In genomic region chr12:69751864-69752341, GRCm38 (mm10) we compare ENCODE assay signal across 8 mouse cellular contexts. TPM values are rescaled to one million over a fixed set of nuclear protein-coding genes. Genes with fewer than 3 reads are reported as not detected.
DNase-seq lines count a peak whose midpoint lies in the region; ATAC-seq lines count a peak whose summit lies in the region.

No protein-coding gene starts in this region.

- no peak overlapping the region for H3K4me3 ChIP-seq in heart, embryonic 15.5 days
- no peak overlapping the region for H3K4me3 ChIP-seq in limb, embryonic 11.5 days (ENCODE audit: low read depth, low read length)
- H3K4me3 ChIP-seq in midbrain, embryonic 16.5 days (ENCODE audit: low read depth, low read length) = no peak overlapping the region
- no peak overlapping the region for H3K4me3 ChIP-seq in midbrain, embryonic 13.5 days (replicated peaks)

- no peak overlapping the region for H3K9ac ChIP-seq in heart, embryonic 15.5 days
- H3K9ac ChIP-seq in limb, embryonic 11.5 days (ENCODE audit: low read length) = peak overlapping the region; percentile 23; the same call in 1 of the 2 replicates
- no peak overlapping the region for H3K9ac ChIP-seq in midbrain, embryonic 16.5 days (ENCODE audit: low read depth, low read length)
- no peak overlapping the region for H3K9ac ChIP-seq in midbrain, embryonic 13.5 days (replicated peaks)

- DNase-seq in urinary bladder, postnatal 14 days (ENCODE audit: low spot score) = peak; percentile 33
- no peak for DNase-seq in urinary bladder, adult 18-20 months (ENCODE audit: low spot score in 2 of 2)
- DNase-seq in limb, embryonic 11.5 days (ENCODE audit: low spot score) = peak; percentile 53
- DNase-seq in thymus, postnatal 25 days = no peak
- no peak for DNase-seq in thymus, postnatal 4 days

- peaks cover 9% of the 10 kb centered on the region for H3K4me1 ChIP-seq in heart, embryonic 15.5 days (replicated peaks)
- peaks cover 6% of the 10 kb centered on the region for H3K4me1 ChIP-seq in limb, embryonic 11.5 days (ENCODE audit: control insufficient read depth, insufficient read depth, low read length)
- no peaks in the 10 kb centered on the region for H3K4me1 ChIP-seq in midbrain, embryonic 16.5 days (ENCODE audit: control insufficient read depth, insufficient read depth, low read length)
- no peaks in the 10 kb centered on the region for H3K4me1 ChIP-seq in midbrain, embryonic 13.5 days (replicated peaks)

- peaks cover 8% of the 10 kb centered on the region; the same call in 1 of the 2 replicates for H3K36me3 ChIP-seq in heart, embryonic 15.5 days
- H3K36me3 ChIP-seq in limb, embryonic 11.5 days (ENCODE audit: control insufficient read depth, insufficient read depth, low read length) = no peaks in the 10 kb centered on the region
- 0 out of 2 replicates have a peak, but pooled peaks cover 3% of the 10 kb centered on the region for H3K36me3 ChIP-seq in midbrain, embryonic 16.5 days (ENCODE audit: control insufficient read depth, insufficient read depth, low read length)
- H3K36me3 ChIP-seq in midbrain, embryonic 13.5 days = no peaks in the 10 kb centered on the region

- no peaks in the 10 kb centered on the region for H3K9me3 ChIP-seq in heart, embryonic 15.5 days (replicated peaks)
- H3K9me3 ChIP-seq in limb, embryonic 11.5 days (ENCODE audit: control insufficient read depth, low read length) = no peaks in the 10 kb centered on the region
- H3K9me3 ChIP-seq in midbrain, embryonic 16.5 days (replicated peaks; ENCODE audit: control insufficient read depth, low read length, poor library complexity, severe bottlenecking) = no peaks in the 10 kb centered on the region
- no peaks in the 10 kb centered on the region for H3K9me3 ChIP-seq in midbrain, embryonic 13.5 days

- WGBS in heart, embryonic 15.5 days = 41% methylated on average over 10 of the region's 10 CpGs
- WGBS in limb, embryonic 11.5 days = 25% methylated on average over 10 of the region's 10 CpGs
- WGBS in midbrain, embryonic 16.5 days = 38% methylated on average over 10 of the region's 10 CpGs
- 45% methylated on average over 10 of the region's 10 CpGs for WGBS in midbrain, embryonic 13.5 days

- peak overlapping the region; percentile 45 for H3K27ac ChIP-seq in heart, embryonic 15.5 days
- peak overlapping the region; percentile 70; the same call in 1 of the 2 replicates for H3K27ac ChIP-seq in limb, embryonic 11.5 days (replicated peaks; ENCODE audit: low read depth, low read length)
- H3K27ac ChIP-seq in midbrain, embryonic 16.5 days (ENCODE audit: low read length) = no peak overlapping the region
- no peak overlapping the region for H3K27ac ChIP-seq in midbrain, embryonic 13.5 days

- peak; percentile 73 for ATAC-seq in heart, embryonic 15.5 days (replicated peaks; ENCODE audit: insufficient number of reproducible peaks, insufficient read depth, low FRiP score, low read depth)
- ATAC-seq in limb, embryonic 11.5 days (ENCODE audit: insufficient number of reproducible peaks, low FRiP score, low TSS enrichment, low read depth) = peak; percentile 72; the same call in 1 of the 2 replicates
- ATAC-seq in midbrain, embryonic 16.5 days = no peak
- ATAC-seq in midbrain, embryonic 13.5 days = no peak

- no peaks in the 10 kb centered on the region for H3K27me3 ChIP-seq in heart, embryonic 15.5 days
- no peaks in the 10 kb centered on the region for H3K27me3 ChIP-seq in limb, embryonic 11.5 days (ENCODE audit: control insufficient read depth, insufficient read depth, low read length)
- H3K27me3 ChIP-seq in midbrain, embryonic 16.5 days (ENCODE audit: control insufficient read depth, insufficient read depth, low read depth, low read length) = no peaks in the 10 kb centered on the region
- 0 out of 2 replicates have a peak, but pooled peaks cover 3% of the 10 kb centered on the region for H3K27me3 ChIP-seq in midbrain, embryonic 13.5 days

- no peak overlapping the region for H3K4me2 ChIP-seq in heart, embryonic 15.5 days
- H3K4me2 ChIP-seq in limb, embryonic 11.5 days (ENCODE audit: low read depth, severe bottlenecking) = no peak overlapping the region
- no peak overlapping the region for H3K4me2 ChIP-seq in midbrain, embryonic 16.5 days (ENCODE audit: low read length)
- no peak overlapping the region for H3K4me2 ChIP-seq in midbrain, embryonic 13.5 days (replicated peaks)

RNA-seq across cellular contexts. Expression of gene Atp5s, which starts 27.2 kb away (rescaled TPM):
- polyA plus RNA-seq in heart, embryonic 15.5 days (2015; fragmentation: Nextera tagmentation; extraction: Ambion mirVana) = 27.9 and 28.8 TPM in 2 replicates
- polyA plus RNA-seq in limb, embryonic 11.5 days (2014; fragmentation: Nextera tagmentation; extraction: Ambion mirVana) = 25.4 and 25.6 TPM in 2 replicates
- polyA plus RNA-seq in midbrain, embryonic 16.5 days (2015; fragmentation: Nextera tagmentation; extraction: Ambion mirVana) = 35.9 and 41.6 TPM in 2 replicates
- 24.9 and 25.2 TPM in 2 replicates for polyA plus RNA-seq in midbrain, embryonic 13.5 days (2015; fragmentation: Nextera tagmentation; extraction: Ambion mirVana)

RNA-seq across cellular contexts. Expression of gene L2hgdh, which starts 27.2 kb away (rescaled TPM):
- polyA plus RNA-seq in heart, embryonic 15.5 days (2015; fragmentation: Nextera tagmentation; extraction: Ambion mirVana) = 15.4 and 16.4 TPM in 2 replicates
- polyA plus RNA-seq in limb, embryonic 11.5 days (2014; fragmentation: Nextera tagmentation; extraction: Ambion mirVana) = 19.6 and 19.7 TPM in 2 replicates
- polyA plus RNA-seq in midbrain, embryonic 16.5 days (2015; fragmentation: Nextera tagmentation; extraction: Ambion mirVana) = 14.6 and 15.6 TPM in 2 replicates
- polyA plus RNA-seq in midbrain, embryonic 13.5 days (2015; fragmentation: Nextera tagmentation; extraction: Ambion mirVana) = 9.7 and 10.7 TPM in 2 replicates

RNA-seq across cellular contexts. Expression of gene Cdkl1, which starts 39.2 kb away (rescaled TPM):
- polyA plus RNA-seq in heart, embryonic 15.5 days (2015; fragmentation: Nextera tagmentation; extraction: Ambion mirVana) = 4.6 and 7.1 TPM in 2 replicates
- 0.85 and 1.3 TPM in 2 replicates for polyA plus RNA-seq in limb, embryonic 11.5 days (2014; fragmentation: Nextera tagmentation; extraction: Ambion mirVana)
- 10.4 and 13.7 TPM in 2 replicates for polyA plus RNA-seq in midbrain, embryonic 16.5 days (2015; fragmentation: Nextera tagmentation; extraction: Ambion mirVana)
- polyA plus RNA-seq in midbrain, embryonic 13.5 days (2015; fragmentation: Nextera tagmentation; extraction: Ambion mirVana) = 2.0 and 2.2 TPM in 2 replicates

Comparison
In these comparisons a context has a peak if more than half of its experiments do, and no peak if none do; other contexts are left out.
1. DNase-seq: peak in urinary bladder, postnatal 14 days (single experiment) and limb, embryonic 11.5 days (single experiment); none in urinary bladder, adult 18-20 months (0 of 2), thymus, postnatal 25 days (single experiment) and thymus, postnatal 4 days (single experiment).
2. ATAC-seq: peak in heart, embryonic 15.5 days (single experiment) and limb, embryonic 11.5 days (single experiment); none in midbrain, embryonic 16.5 days (single experiment) and midbrain, embryonic 13.5 days (single experiment).
3. H3K27ac ChIP-seq: peak in heart, embryonic 15.5 days (single experiment) and limb, embryonic 11.5 days (single experiment); none in midbrain, embryonic 16.5 days (single experiment) and midbrain, embryonic 13.5 days (single experiment).